Mouse (Mus musculus) forebrain, embryonic 12.5 days (tissue): ENCODE measurements around the gene Rps27. TPM values are rescaled to one million over a fixed set of nuclear protein-coding genes. Genes with fewer than 3 reads are reported as not detected.

Source experiments
- ATAC-seq: fragments of 200-750 bp; cut with Nextera tagmentation; 2 replicates; pipeline ENCODE4 v1.8.0; 2017; ENCODE audit warnings: moderate TSS enrichment; ENCODE audit not compliant: low FRiP score
- H3K27ac ChIP-seq: fragments of 300-500 bp; sonication (generic); 2 replicates; pipeline ENCODE4 v1.5.1; 2016; ENCODE audit warnings: mild to moderate bottlenecking
- H3K27me3 ChIP-seq: fragments of 300-500 bp; sonication (generic); 2 replicates; pipeline ENCODE4 v1.6.1; 2016; ENCODE audit warnings: mild to moderate bottlenecking
- H3K36me3 ChIP-seq: fragments of 300-500 bp; sonication (generic); replicated peaks from 2 replicates; pipeline ENCODE4 v1.6.1; 2016; ENCODE audit warnings: mild to moderate bottlenecking
- H3K4me1 ChIP-seq: fragments of 300-500 bp; sonication (generic); 2 replicates; pipeline ENCODE4 v1.6.1; 2016
- H3K4me2 ChIP-seq: fragments of 300-500 bp; sonication (generic); 2 replicates; pipeline ENCODE4 v1.6.1; 2016; ENCODE audit warnings: mild to moderate bottlenecking, moderate library complexity
- H3K4me3 ChIP-seq: fragments of 300-500 bp; sonication (generic); replicated peaks from 2 replicates; pipeline ENCODE4 v1.5.1; 2016; ENCODE audit warnings: mild to moderate bottlenecking
- H3K9ac ChIP-seq: fragments of 300-500 bp; sonication (generic); 2 replicates; pipeline ENCODE4 v1.6.1; 2016; ENCODE audit warnings: mild to moderate bottlenecking
- H3K9me3 ChIP-seq: fragments of 300-500 bp; sonication (generic); 2 replicates; pipeline ENCODE4 v1.6.1; 2016
- WGBS: fragments of 180-500 bp; shearing (Covaris S2); methylation state at CpG from one replicate; pipeline ENCODE4 v1.1.7; 2016; 5-methylcytosine and 5-hydroxymethylcytosine counted together
- polyA plus RNA-seq: library from polyadenylated mRNA; unstranded; fragments of >200 nt; fragmentation: Nextera tagmentation; extraction: Ambion mirVana; gene quantifications from 2 replicates; pipeline ENCODE4 v1.2.1, GENCODE M21; 2016

The Rps27 gene
- polyA plus RNA-seq, 1 experiment from 2014 or later: 1,078 TPM

DNA sequence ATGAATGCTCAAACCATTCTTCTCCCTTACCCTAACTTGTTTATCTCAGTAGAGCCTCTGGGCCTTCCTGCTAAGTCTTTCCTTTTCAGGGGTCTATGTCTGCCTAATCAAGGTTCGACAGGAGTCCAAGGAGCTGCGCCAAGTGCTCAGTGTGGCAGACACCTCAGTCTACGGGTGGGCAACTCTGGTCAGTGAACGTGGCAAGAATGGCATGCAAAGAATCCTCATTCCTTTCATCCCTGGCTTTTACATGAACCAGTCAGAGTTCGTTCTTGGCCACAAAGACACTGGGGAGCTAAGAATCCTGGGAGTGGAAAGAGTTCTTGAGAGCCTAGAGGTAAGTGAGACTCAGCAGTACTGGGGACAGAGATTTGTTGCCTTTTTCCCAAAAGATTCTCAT lies 9.8 kb downstream of the Rps27 start:
- no peak overlapping the region for H3K27ac ChIP-seq
- no peak for ATAC-seq
- H3K36me3 ChIP-seq: peaks cover 14% of the 10 kb centered on the region
- H3K4me2 ChIP-seq: no peak overlapping the region
- no peak overlapping the region for H3K4me3 ChIP-seq
- no peaks in the 10 kb centered on the region for H3K27me3 ChIP-seq
- H3K9ac ChIP-seq: no peak overlapping the region
- no peaks in the 10 kb centered on the region for H3K4me1 ChIP-seq
- no peaks in the 10 kb centered on the region for H3K9me3 ChIP-seq
- WGBS: 75% methylated on average over 5 of the region's 5 CpGs

DNA sequence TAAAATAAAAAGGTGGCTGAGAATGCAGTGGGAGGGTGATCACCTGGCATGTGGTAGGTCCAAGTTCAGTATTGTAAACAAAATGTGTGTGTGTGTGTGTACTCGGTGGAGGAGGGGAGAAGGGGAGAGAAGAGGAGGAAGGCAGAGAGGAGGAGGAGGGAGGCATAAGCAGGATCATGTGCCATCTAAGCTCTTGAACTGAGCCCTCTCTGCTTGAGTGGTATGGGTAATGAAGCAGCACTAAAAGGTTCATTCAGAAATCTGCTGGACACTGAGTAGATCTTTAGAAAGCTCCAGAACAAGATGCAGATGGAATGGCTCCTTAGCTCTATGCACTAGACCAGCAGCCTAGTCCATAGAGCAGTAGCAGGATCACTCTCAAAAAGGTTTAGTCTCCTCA lies 10.6 kb downstream of the Rps27 start:
- Histone ChIP-seq H3K27me3 (no peaks in the 10 kb centered on the region), H3K27ac (no peak overlapping the region), H3K4me2 (no peak overlapping the region), H3K4me3 (no peak overlapping the region), H3K4me1 (no peaks in the 10 kb centered on the region), H3K9me3 (no peaks in the 10 kb centered on the region), H3K36me3 (peaks cover 6% of the 10 kb centered on the region), H3K9ac (no peak overlapping the region)
- ATAC-seq: no peak
- 38% methylated on average over 1 of the region's 1 CpGs for WGBS

DNA sequence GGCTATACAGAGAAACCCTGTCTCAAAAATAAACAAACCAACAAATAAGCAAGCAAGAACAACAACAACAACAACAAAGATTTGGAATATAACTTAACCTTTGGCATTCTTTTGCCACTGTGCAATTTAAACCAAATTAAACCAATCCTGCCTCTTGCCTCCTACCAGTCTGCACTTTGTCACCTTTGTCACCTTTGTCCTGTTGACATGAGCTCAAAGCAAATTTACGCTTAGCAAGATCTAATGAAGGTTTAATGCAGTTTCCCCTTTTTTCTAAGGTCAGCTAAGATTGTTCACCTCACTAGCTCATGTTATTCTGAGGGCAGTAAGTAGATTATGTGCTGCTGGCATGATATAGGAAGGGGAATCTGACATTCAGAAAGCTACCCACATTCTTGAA lies 15.9 kb downstream of the Rps27 start:
- 85% methylated on average over 1 of the region's 1 CpGs for WGBS
- Histone ChIP-seq H3K27ac (no peak overlapping the region), H3K9me3 (no peaks in the 10 kb centered on the region), H3K4me3 (no peak overlapping the region), H3K36me3 (no peaks in the 10 kb centered on the region), H3K27me3 (no peaks in the 10 kb centered on the region), H3K4me2 (no peak overlapping the region), H3K4me1 (0 out of 2 replicates have a peak, but pooled peaks cover 3% of the 10 kb centered on the region), H3K9ac (no peak overlapping the region)
- ATAC-seq: no peak

DNA sequence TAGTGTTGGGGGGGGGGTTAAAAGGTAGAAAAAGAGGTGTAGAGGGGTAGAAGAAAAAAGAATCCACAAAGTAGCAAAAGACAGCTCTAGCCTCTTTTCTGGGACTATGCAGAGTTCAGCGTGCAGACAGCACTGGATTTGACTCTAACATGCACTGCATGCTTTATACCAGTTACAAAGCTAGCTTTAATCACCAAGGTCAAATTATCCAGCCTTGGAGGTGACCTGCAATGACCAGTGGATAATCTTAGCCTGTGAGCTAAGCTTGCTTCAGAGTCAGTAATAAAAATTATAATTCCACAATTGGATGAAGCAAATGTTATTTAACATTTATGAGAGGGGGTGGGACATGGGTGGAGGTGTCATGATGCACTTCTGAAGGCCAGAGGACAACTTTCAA lies 17.8 kb downstream of the Rps27 start:
- ATAC-seq: no peak
- Histone ChIP-seq H3K9ac (no peak overlapping the region), H3K36me3 (no peaks in the 10 kb centered on the region), H3K9me3 (no peaks in the 10 kb centered on the region), H3K4me3 (no peak overlapping the region), H3K4me2 (no peak overlapping the region), H3K27ac (no peak overlapping the region), H3K27me3 (no peaks in the 10 kb centered on the region), H3K4me1 (0 out of 2 replicates have a peak, but pooled peaks cover 3% of the 10 kb centered on the region)
- 94% methylated on average over 1 of the region's 1 CpGs for WGBS

DNA sequence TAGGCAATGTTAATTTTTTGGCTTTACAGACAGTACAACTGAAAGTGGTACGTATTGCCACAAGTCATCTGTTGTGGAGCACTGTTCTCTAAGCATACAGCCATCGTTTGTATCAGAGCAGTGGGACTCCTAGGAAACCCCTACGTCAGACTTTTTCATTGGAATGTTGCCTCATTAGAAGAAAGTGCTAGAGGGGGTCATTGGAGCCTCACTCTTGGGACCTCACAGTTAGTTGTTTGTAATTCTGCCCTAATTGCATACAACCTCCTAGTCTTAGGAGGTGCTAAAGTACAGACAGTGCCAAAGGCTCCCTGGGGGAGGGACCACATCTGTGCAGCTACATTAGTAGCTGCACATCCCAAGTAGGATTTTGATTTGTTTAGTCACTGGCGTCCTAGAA lies 18.7 kb downstream of the Rps27 start:
- Histone ChIP-seq H3K4me3 (no peak overlapping the region), H3K36me3 (no peaks in the 10 kb centered on the region), H3K4me1 (0 out of 2 replicates have a peak, but pooled peaks cover 3% of the 10 kb centered on the region), H3K27ac (no peak overlapping the region), H3K27me3 (no peaks in the 10 kb centered on the region), H3K4me2 (no peak overlapping the region), H3K9ac (no peak overlapping the region), H3K9me3 (no peaks in the 10 kb centered on the region)
- 0 out of 2 replicates have a peak, but pooled peaks have one; percentile 39 for ATAC-seq
- 31% methylated on average over 4 of the region's 4 CpGs for WGBS

DNA sequence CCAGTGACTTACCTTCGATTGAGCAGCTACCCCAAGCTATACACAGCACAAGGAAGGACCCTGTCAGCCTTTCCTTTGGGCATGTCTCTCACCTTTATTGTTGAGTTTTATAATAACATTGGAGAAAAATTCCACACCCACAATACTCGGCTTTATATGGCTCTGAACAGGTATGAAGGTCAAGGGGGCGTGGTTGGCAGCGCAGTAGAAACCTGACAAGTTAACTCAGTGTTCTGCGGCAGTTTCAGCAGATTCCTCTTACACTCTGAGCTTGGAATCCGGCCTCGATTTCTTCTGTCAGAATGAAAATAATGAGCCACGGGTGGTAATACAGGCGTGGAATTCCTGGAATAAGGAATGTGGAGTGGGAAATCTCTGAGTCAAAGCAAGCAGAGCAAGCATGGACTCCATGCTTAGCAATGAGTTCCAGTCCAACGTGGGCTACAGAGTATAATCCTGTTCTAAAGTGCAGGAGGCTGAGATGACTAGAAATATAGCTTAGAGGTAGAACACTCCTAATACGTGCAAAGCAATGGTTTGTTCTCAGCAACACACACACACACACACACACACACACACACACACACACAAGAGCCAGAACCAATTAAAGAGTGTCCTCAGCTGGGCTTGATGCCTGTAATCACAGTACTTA lies 22.5 kb downstream of the Rps27 start:
- ATAC-seq: no peak
- WGBS: 82% methylated on average over 11 of the region's 11 CpGs

DNA sequence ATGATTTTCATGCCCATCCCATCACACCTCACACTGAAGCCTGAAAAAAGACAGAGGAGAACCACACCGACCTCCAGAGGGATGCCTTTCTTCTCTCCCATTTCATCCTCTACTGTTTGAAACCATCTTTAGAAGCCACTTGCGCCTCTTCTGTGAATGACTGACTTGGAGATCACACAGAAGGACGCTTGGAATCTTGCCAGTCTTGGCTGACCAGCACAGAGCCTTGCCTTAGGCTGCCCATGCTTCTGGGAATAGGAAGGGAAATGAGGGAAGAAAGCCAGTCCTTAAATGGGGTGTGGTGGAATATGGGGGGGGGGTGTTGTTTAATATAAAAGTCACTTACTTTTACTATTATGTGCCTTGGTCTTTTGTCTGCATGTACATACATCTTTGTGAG lies 29.9 kb downstream of the Rps27 start:
- H3K27ac ChIP-seq: no peak overlapping the region
- 73% methylated on average over 3 of the region's 3 CpGs for WGBS
- no peaks in the 10 kb centered on the region for H3K27me3 ChIP-seq
- no peaks in the 10 kb centered on the region for H3K9me3 ChIP-seq
- H3K9ac ChIP-seq: no peak overlapping the region
- H3K4me3 ChIP-seq: no peak overlapping the region
- no peaks in the 10 kb centered on the region for H3K36me3 ChIP-seq
- ATAC-seq: no peak
- no peak overlapping the region for H3K4me2 ChIP-seq
- H3K4me1 ChIP-seq: no peaks in the 10 kb centered on the region

More for the DNA sequence above, 22.5 kb downstream of the Rps27 start:
- 0 out of 2 replicates have a peak, but pooled peaks cover 3% of the 10 kb centered on the region for H3K4me1 ChIP-seq
- no peaks in the 10 kb centered on the region for H3K9me3 ChIP-seq
- no peak overlapping the region for H3K4me2 ChIP-seq
- no peak overlapping the region for H3K4me3 ChIP-seq
- H3K27me3 ChIP-seq: no peaks in the 10 kb centered on the region
- H3K36me3 ChIP-seq: no peaks in the 10 kb centered on the region
- H3K9ac ChIP-seq: no peak overlapping the region
- H3K27ac ChIP-seq: no peak overlapping the region

DNA sequence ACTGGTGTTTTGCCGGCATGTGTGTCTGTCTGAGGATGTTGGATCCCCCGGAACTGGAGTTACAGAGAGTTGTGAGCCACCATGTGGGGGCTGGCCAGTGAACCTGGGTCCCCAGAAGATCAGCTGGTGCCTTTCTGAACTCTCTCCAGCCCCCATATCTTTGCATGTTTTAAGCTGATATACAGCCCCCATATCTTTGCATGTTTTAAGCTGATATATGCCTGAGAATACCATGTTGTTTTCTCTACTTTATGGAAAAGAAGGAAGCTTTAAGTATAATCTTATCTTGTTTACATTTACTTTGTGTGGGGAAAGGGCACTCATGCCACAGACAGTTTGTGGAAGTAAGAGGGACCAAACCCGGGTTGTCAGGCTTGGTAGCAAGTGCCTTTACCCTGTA lies 33.9 kb downstream of the Rps27 start:
- 74% methylated on average over 3 of the region's 3 CpGs for WGBS
- no peak overlapping the region for H3K4me3 ChIP-seq

More for the DNA sequence above, 33.9 kb downstream of the Rps27 start:
- no peaks in the 10 kb centered on the region for H3K4me1 ChIP-seq
- no peak overlapping the region for H3K4me2 ChIP-seq
- no peak for ATAC-seq
- H3K9ac ChIP-seq: no peak overlapping the region
- H3K36me3 ChIP-seq: no peaks in the 10 kb centered on the region
- H3K27ac ChIP-seq: no peak overlapping the region
- H3K9me3 ChIP-seq: no peaks in the 10 kb centered on the region
- no peaks in the 10 kb centered on the region for H3K27me3 ChIP-seq

Other genes with a start within 250 kb of the Rps27 start
- gene Hax1, start 214.9 kb downstream of the Rps27 start, polyA plus RNA-seq: 145 and 150 TPM in 2 replicates
- gene 4933434E20Rik, start 162.0 kb downstream of the Rps27 start, polyA plus RNA-seq: 188 and 189 TPM in 2 replicates
- gene Ubap2l, start 161.0 kb downstream of the Rps27 start, polyA plus RNA-seq: 205 and 225 TPM in 2 replicates
- gene Tpm3, start 141.0 kb downstream of the Rps27 start, polyA plus RNA-seq: 496 and 499 TPM in 2 replicates
- gene Nup210l, start 109.5 kb downstream of the Rps27 start, polyA plus RNA-seq: 0.50 and 0.69 TPM in 2 replicates
- gene Rab13, start within 50 bp of the Rps27 start, polyA plus RNA-seq: 22.6 and 23.3 TPM in 2 replicates
- 93.8 and 100.0 TPM in 2 replicates for gene Jtb, start 17.9 kb upstream of the Rps27 start, polyA plus RNA-seq
- gene Creb3l4, start 29.9 kb upstream of the Rps27 start, polyA plus RNA-seq: 5.3 and 5.5 TPM in 2 replicates
- 32.8 and 42.8 TPM in 2 replicates for gene Slc39a1, start 34.5 kb upstream of the Rps27 start, polyA plus RNA-seq
- gene Crtc2, start 40.5 kb upstream of the Rps27 start, polyA plus RNA-seq: 19.9 and 20.7 TPM in 2 replicates
- gene Dennd4b, start 51.5 kb upstream of the Rps27 start, polyA plus RNA-seq: 6.0 and 7.9 TPM in 2 replicates
- gene Gatad2b, start 79.5 kb upstream of the Rps27 start, polyA plus RNA-seq: 15.8 and 17.2 TPM in 2 replicates
- gene Slc27a3, start 176.3 kb upstream of the Rps27 start, polyA plus RNA-seq: 14.7 and 18.3 TPM in 2 replicates
- gene Ints3, start 220.0 kb upstream of the Rps27 start, polyA plus RNA-seq: 42.8 and 45.1 TPM in 2 replicates